In genomic region chr17:25828712-25829557, GRCm38 (mm10) we compare ENCODE assay signal across 7 mouse cellular contexts. TPM values are rescaled to one million over a fixed set of nuclear protein-coding genes. Genes with fewer than 3 reads are reported as not detected.
A peak's percentile ranks its signal among the peaks of the same experiment; 100 is the strongest.
DNase-seq lines count a peak whose midpoint lies in the region; ATAC-seq and TF ChIP-seq lines count a peak whose summit lies in the region.

Gene Jmjd8 (plus strand): TSS chr17:25828867.

- peak within 1 kb of the TSS; percentile 85 for H3K4me2 ChIP-seq in intestine, embryonic 14.5 days (ENCODE audit: low read length)

- TF ChIP-seq POLR2A in small intestine, adult 2 months (IDR thresholded peaks at IDR 0.05; ENCODE audit: low read depth, low read length), result no peak

- peak within 1 kb of the TSS; percentile 68 for H3K9ac ChIP-seq in intestine, embryonic 14.5 days (ENCODE audit: low read length)

- DNase-seq in adrenal gland, postnatal 14 days, result peak; percentile 87
- peak; percentile 91 for DNase-seq in embryo, embryonic 11 days
- DNase-seq in gastrocnemius, postnatal 36 days, result peak; percentile 51 to 66
- peak; percentile 90 for DNase-seq in intestine, embryonic 14.5 days (ENCODE audit: low spot score)
- peak; percentile 87 for DNase-seq in left cerebral cortex, postnatal 36 days (ENCODE audit: low spot score in 2 of 2)
- DNase-seq in midbrain, embryonic 10.5 days (ENCODE audit: low spot score), result peak; percentile 88

- peak within 1 kb of the TSS; percentile 69 for H3K4me3 ChIP-seq in intestine, embryonic 14.5 days (ENCODE audit: low read depth, low read length)
- H3K4me3 ChIP-seq in midbrain, embryonic 10.5 days, result peak within 1 kb of the TSS; percentile 89
- peak within 1 kb of the TSS; percentile 63 for H3K4me3 ChIP-seq in small intestine, adult 2 months (ENCODE audit: low read depth, low read length)

- WGBS in intestine, embryonic 14.5 days, result 1% methylated on average over 32 of the region's 32 CpGs
- WGBS in midbrain, embryonic 10.5 days, result 1% methylated on average over 32 of the region's 32 CpGs
- under 1% methylated on average over 32 of the region's 32 CpGs for WGBS in small intestine, adult 2 months

- peaks cover 47% of the 10 kb centered on the region for H3K4me1 ChIP-seq in intestine, embryonic 14.5 days (replicated peaks; ENCODE audit: control insufficient read depth, insufficient read depth, low read length)
- peaks cover 88% of the 10 kb centered on the region for H3K4me1 ChIP-seq in midbrain, embryonic 10.5 days
- peaks cover 33% of the 10 kb centered on the region for H3K4me1 ChIP-seq in small intestine, adult 2 months (ENCODE audit: control insufficient read depth, insufficient read depth, insufficient read length, low read length)

- H3K27ac ChIP-seq in intestine, embryonic 14.5 days (ENCODE audit: low read depth), result peak within 1 kb of the TSS; percentile 82
- peak within 1 kb of the TSS; percentile 95 for H3K27ac ChIP-seq in midbrain, embryonic 10.5 days (replicated peaks)
- peak within 1 kb of the TSS; percentile 60 for H3K27ac ChIP-seq in small intestine, adult 2 months (ENCODE audit: insufficient read depth, low read depth, low read length)

- ATAC-seq in intestine, embryonic 14.5 days (replicated peaks; ENCODE audit: low FRiP score, low TSS enrichment, low read depth), result peak; percentile 32

- no peaks in the 10 kb centered on the region for H3K27me3 ChIP-seq in intestine, embryonic 14.5 days (replicated peaks; ENCODE audit: control insufficient read depth, insufficient read depth, low read length)
- no peaks in the 10 kb centered on the region for H3K27me3 ChIP-seq in midbrain, embryonic 10.5 days (ENCODE audit: low read depth, poor library complexity, severe bottlenecking)
- no peaks in the 10 kb centered on the region for H3K27me3 ChIP-seq in small intestine, adult 2 months (ENCODE audit: control insufficient read depth, insufficient read depth, low read length)

- peaks cover 45% of the 10 kb centered on the region for H3K36me3 ChIP-seq in intestine, embryonic 14.5 days (ENCODE audit: control insufficient read depth, insufficient read depth, low read length)
- peaks cover 60% of the 10 kb centered on the region for H3K36me3 ChIP-seq in midbrain, embryonic 10.5 days
- H3K36me3 ChIP-seq in small intestine, adult 2 months (ENCODE audit: control insufficient read depth, insufficient read depth, low read length), result peaks cover 24% of the 10 kb centered on the region

- peak; percentile 56; the same call in 1 of the 2 replicates for TF ChIP-seq CTCF in small intestine, adult 2 months (IDR thresholded peaks at IDR 0.05; ENCODE audit: extremely low read depth, insufficient read length, insufficient replicate concordance, low read depth, low read length)

- H3K9me3 ChIP-seq in intestine, embryonic 14.5 days (ENCODE audit: control insufficient read depth, low read length), result no peaks in the 10 kb centered on the region
- no peaks in the 10 kb centered on the region for H3K9me3 ChIP-seq in midbrain, embryonic 10.5 days (replicated peaks)

- intact Hi-C loops in gastrocnemius, postnatal 36 days (cut with DNase I), result loop anchor here (10.0 kb wide), 1 partner anchor 934 kb away; the partner anchor contains the start of genes Eme2, Mrps34 and Nme3
- intact Hi-C loops in left cerebral cortex, postnatal 36 days (cut with DNase I), result no loop called here

RNA-seq across cellular contexts. Expression of gene Jmjd8, which starts in this region (rescaled TPM):
- total RNA-seq in adrenal gland, postnatal 14 days (2021), result 68.2 and 71.0 TPM in 2 replicates
- total RNA-seq in gastrocnemius, postnatal 36 days (2021), result 10 to 100 TPM; 13.4 to 13.6 TPM
- polyA plus RNA-seq in intestine, embryonic 14.5 days (2014; fragmentation: Nextera tagmentation; extraction: Ambion mirVana), result 39.5 and 40.2 TPM in 2 replicates
- 10 to 100 TPM; 54.1 to 58.7 TPM for total RNA-seq in left cerebral cortex, postnatal 36 days (2021)
- polyA plus RNA-seq in midbrain, embryonic 10.5 days (2016; fragmentation: Nextera tagmentation; extraction: Ambion mirVana), result 58.7 and 68.4 TPM in 2 replicates
- polyA plus RNA-seq in small intestine, adult 2 months (2012; rRNA removed), result 30.2 and 47.3 TPM in 2 replicates

Comparison
In these comparisons a context has a peak if more than half of its experiments do, and no peak if none do; other contexts are left out.
1. Peak in every context shown above with its lines: DNase-seq, ATAC-seq, H3K4me3 ChIP-seq and H3K27ac ChIP-seq.